Mouse (Mus musculus): ENCODE measurements around the gene Clnk. TPM values are rescaled to one million over a fixed set of nuclear protein-coding genes. Genes with fewer than 3 reads are reported as not detected.

The Clnk gene
- polyA plus RNA-seq, 1 experiment: 0.17 TPM

GRCm38 (mm10) chr5:38850171-38850570 is 26.4 kb downstream of the Clnk start:
- DNase-seq (ENCODE audit: low spot score): no peak

DNA sequence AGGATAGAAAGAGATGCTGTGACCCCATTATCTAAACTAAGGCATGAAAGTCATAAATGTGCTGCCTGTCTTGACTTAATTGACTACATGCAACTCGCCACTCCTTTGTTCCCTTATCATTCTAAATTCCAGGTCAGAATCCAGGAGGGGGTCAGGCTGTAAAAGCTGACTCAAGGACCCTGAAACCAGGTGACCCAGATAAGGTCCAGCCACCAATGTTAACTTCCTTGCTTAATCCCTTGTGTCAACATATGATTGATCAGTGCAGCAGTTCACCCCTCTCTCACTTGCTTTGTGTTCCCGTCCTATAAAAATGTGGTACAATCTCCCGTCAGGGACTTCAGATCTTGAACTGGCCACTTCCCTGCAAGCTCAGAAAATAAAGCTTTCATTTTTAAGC is 31.1 kb downstream of the Clnk start:
- DNase-seq (ENCODE audit: low spot score): no peak

DNA sequence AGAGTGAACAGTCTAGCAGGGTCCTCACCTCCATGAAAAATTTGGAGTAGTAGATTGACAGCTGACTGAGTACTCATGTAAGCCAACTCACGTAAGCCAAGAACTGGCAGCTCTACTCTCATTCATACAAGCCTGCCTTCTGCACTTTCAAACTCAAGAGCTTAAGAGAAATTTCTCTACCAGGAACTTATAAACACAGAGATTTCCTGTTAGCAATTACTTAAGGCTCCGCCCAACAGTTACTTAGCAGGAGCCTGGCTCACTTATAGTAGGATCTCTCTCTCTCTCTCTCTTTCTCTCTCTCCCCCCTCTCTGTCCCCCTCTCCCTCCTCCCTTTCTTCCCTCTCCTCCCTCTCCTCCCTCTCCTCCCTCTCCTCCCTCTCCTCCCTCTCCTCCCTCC is 32.3 kb downstream of the Clnk start:
- DNase-seq (ENCODE audit: low spot score): no peak

GRCm38 (mm10) chr5:38839981-38840380 is 36.6 kb downstream of the Clnk start:
- no peak for DNase-seq (ENCODE audit: low spot score)

DNA sequence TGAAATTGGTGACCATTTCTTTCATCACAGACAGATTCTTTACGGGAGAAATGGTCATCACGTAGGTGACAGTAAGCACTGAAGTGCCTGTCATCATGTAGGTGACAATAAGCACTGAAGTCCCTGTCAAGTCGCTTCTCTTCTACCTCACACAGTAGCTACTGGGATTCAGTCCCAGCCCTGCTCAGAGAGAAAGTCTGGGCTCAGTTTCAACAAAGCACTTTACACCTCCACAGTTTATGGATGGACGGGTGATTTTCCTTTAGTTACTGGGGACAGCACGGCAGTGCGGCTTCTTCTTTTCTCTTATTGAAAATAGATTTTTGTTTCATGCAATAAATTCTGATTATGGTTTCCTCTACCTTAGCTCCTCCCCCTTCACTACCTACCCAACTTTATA is 49.3 kb downstream of the Clnk start:
- DNase-seq (ENCODE audit: low spot score): no peak

GRCm38 (mm10) chr5:38826586-38826985 is 50.0 kb downstream of the Clnk start:
- DNase-seq (ENCODE audit: low spot score): no peak

GRCm38 (mm10) chr5:38824132-38824965 is 52.3 kb downstream of the Clnk start:
- no peak for DNase-seq (ENCODE audit: low spot score)

GRCm38 (mm10) chr5:38813391-38814109 is 63.1 kb downstream of the Clnk start:
- DNase-seq (ENCODE audit: low spot score): no peak

DNA sequence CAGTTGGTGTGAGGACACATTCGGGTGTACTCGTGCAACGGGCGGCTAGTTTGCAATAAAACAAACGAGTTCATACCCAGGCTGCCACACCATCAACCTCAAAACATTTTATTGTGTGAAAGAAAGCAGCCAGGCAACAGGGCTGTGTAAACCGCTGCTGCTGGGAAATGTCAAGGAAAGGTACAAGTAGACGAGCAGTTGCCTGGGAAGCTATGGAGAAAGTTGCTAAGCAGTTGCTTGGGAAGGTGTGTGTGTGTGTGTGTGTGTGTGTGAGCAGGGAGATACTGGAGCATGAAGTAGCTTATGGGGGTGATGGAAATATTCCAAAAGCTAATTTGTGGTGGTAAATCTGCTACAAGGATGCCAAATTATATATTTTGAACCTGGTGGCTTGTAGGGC is 63.7 kb downstream of the Clnk start:
- no peak for DNase-seq (ENCODE audit: low spot score)

GRCm38 (mm10) chr5:38812386-38812785 is 64.2 kb downstream of the Clnk start:
- no peak for DNase-seq (ENCODE audit: low spot score)

DNA sequence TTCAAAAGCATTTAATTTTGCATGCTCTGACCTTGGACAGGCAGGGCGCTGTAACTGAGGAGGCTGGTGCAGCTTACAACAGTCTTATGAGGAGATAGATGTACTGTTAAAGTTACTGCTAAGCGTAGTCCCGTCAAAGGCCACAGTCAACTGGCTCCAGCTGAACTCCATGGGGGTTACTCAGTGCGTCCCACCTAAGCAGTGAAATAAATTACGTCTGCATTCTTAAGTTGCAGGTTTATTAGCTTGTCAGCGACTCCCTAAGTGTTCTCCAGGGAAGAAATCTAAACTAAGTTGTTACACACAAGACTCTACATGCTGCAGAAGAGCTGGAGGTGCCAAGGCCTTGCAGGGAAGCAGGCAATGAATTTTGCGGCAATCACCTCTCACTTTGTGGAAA is 77.7 kb downstream of the Clnk start:
- DNase-seq (ENCODE audit: low spot score): no peak

- no peak for DNase-seq (ENCODE audit: low spot score)
Observed at GRCm38 (mm10) chr5:38795139-38795538, 81.5 kb downstream of the Clnk start.

GRCm38 (mm10) chr5:38791116-38791515 is 85.5 kb downstream of the Clnk start:
- no peak for DNase-seq (ENCODE audit: low spot score)

DNA sequence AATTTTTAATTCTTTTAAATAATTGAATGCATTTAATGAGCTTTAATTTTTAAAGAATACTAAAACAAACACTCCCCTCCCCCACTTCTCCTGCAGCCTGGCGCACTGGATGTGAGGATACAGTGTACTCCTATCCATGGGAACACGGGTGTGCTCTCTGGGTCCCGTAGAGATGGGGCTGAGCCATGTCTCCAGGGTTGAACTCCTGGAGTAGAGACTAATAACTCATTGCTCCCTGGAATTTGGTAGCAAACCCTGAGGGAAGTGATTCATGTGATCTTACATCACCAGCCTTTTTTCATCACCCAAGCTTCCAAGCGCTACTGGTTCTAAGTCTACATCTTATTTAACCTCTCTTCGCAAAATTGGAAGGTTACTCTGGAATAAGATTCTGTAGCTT is 87.8 kb downstream of the Clnk start:
- DNase-seq (ENCODE audit: low spot score): no peak

- no peak for DNase-seq (ENCODE audit: low spot score)
Observed at GRCm38 (mm10) chr5:38787851-38788520, 88.6 kb downstream of the Clnk start.

GRCm38 (mm10) chr5:38786126-38786525 is 90.5 kb downstream of the Clnk start:
- no peak for DNase-seq (ENCODE audit: low spot score)

DNA sequence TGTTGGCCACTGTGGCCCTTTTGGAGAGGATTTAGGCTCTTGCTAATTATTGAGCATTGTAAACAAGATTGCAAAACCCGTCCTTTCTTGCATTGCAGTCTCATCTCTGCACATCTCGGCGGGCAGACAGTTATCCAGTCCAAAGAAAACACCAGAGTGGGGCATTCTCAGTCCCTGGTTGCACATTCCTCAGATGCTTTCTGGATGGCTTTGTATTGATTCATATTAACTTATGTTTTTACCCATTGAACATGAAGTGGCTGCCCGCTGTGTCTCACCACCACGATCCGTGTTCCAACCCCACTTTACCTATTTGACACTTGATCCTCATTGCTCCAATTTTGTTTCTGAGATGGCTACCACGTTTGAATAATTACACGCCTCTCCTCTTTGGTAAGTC is 90.9 kb downstream of the Clnk start:
- DNase-seq (ENCODE audit: low spot score): no peak

DNA sequence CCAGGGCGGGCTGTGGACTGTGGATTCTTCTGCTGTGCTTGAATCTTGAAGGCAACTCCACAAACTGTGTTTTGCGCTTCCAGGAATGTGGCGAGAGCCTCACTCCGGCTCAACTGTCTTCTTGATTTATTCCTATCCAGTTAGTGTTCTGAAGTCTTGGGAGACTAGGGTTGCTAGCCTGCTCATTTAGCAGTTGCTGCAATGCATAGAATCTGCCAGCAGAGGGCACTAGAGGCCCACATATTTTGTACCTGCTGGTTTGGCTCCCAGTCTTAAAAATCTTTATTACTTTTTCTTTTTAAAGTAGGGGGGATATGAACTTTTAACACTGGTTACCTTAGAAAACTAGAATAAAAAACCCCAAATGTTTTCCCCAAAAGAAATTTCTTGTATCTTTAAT is 94.8 kb downstream of the Clnk start:
- peak; percentile 35 for DNase-seq (ENCODE audit: low spot score)

- no peak for DNase-seq (ENCODE audit: low spot score)
Observed at GRCm38 (mm10) chr5:38780631-38781030, 96.0 kb downstream of the Clnk start.

- DNase-seq (ENCODE audit: low spot score): no peak
Observed at GRCm38 (mm10) chr5:38780045-38780444, 96.6 kb downstream of the Clnk start.

GRCm38 (mm10) chr5:38775500-38775899 is 101.1 kb downstream of the Clnk start:
- DNase-seq (ENCODE audit: low spot score): no peak

DNA sequence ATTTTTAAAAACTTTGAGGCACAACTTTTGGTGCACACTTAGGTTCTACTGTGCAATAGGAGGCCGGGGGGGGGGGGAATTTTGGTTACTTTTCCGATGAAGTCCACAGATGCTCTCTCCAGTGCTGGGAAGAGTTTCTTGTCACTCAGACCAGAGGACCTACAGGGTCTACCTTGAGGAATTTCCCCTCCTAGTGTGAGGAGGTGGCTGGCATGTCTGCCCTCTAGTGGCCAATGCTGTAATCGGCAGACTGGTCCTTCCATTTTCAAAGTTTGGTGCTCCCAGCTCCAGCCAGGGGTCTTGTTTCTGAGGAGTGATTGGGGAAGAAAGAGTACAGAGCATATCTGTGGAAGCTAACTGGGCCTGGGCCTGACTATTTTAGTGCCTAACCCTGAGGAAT is 121.7 kb downstream of the Clnk start:
- no peak for DNase-seq (ENCODE audit: low spot score)

DNA sequence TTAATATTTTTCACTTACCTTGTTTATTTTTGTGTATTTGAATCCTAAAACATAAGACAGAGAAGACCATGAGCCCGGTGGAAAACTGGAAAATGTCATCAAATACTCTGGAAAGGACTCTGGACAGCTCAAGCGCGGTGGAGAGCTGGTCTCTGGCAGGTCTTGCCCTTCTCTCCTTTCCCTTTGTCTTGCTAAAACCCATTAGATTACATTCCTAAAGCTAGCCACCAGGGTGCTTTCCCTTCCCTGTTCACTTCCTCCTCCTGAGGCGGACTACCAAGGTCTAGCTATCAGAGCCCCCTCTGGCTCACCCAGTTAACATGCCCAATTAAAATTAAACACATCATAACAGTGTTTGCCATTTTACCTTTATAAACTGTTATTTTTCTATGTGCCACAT is 123.9 kb downstream of the Clnk start:
- no peak for DNase-seq (ENCODE audit: low spot score)
